Mouse (Mus musculus) monocyte, adult 5-6 weeks (primary cell): ENCODE results near the gene Tenm1. TPM values are rescaled to one million over a fixed set of nuclear protein-coding genes. Genes with fewer than 3 reads are reported as not detected.

Experiments used
- ATAC-seq: fragments of 153-309, 156-312 bp; replicated peaks from 2 replicates; pipeline ENCODE4 v1.8.0; 2017; ENCODE audit warnings: mild to moderate bottlenecking; ENCODE audit not compliant: low TSS enrichment, insufficient number of reproducible peaks, severe bottlenecking, poor library complexity, low FRiP score
- total RNA-seq: library from RNA; stranded (forward); fragments of 200-1000, 200-491, 200-594 nt; gene quantifications from 3 replicates; pipeline ENCODE4 v1.2.3, GENCODE M21; 2017

The Tenm1 gene
- total RNA-seq, result not detected in 3 replicates

DNA sequence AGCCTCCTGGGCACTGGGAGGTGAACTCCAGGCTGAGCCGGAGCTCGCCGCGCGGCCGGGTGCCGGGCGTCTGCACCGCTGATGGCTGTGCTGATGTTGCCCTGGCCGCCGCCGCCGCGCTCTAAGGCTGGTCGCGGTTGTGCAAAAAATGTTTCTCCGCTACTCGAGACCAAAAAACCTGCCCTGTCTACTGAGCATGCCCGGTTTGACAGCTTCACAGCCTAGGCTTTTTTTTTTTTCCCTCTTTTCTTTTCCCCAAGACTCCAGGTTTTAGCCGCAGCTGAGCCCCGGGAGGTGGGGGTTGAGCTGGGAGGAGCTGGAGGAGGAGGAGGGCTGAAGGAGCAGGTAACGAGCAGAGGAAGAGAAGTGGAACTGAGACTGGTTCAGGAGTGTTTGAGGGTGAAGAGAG, at the start of gene Tenm1:
Tenm1 (minus strand) TSS at position 272 of the 409 bp plus-strand sequence.
- ATAC-seq, result no peak

DNA sequence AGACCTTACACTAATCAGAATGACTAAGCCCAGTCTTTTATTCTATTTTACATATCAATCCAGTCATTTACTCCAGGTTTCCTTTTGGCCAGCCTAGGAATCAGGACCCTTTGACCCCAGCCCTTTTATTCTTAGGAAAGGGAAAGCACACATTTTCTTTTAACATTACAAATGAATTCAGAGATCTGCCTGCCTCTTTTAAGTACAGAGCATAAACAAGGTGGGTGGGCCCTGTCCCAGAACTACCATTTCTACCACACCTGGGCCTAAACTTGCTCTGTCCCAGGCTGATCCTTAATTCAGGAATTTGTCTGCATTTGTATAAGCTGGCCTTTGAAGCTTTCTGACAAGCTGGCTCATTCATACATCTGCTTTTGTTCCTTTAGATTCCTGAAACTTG, 38.4 kb upstream of the Tenm1 start:
- no peak for ATAC-seq

DNA sequence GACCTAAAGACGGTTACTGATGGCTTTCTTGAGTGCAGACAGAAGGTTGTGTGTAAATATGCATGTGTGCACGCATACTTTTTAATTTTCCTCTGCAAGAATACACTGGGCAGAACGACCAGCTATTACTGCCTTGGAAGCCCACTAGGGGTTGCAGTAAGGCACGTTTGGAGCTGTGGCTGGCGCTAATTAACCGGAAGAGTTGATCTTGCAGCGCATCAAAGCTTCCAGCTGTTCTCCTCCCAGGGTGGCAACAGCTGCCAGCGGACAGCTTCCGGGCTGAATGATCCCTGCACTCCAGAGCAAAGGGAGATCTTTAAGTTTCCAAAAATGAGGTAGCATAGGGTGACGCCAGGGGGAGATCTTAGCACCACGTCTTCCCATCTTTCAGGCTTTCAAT, 1.7 kb upstream of the Tenm1 start:
- ATAC-seq, result no peak

DNA sequence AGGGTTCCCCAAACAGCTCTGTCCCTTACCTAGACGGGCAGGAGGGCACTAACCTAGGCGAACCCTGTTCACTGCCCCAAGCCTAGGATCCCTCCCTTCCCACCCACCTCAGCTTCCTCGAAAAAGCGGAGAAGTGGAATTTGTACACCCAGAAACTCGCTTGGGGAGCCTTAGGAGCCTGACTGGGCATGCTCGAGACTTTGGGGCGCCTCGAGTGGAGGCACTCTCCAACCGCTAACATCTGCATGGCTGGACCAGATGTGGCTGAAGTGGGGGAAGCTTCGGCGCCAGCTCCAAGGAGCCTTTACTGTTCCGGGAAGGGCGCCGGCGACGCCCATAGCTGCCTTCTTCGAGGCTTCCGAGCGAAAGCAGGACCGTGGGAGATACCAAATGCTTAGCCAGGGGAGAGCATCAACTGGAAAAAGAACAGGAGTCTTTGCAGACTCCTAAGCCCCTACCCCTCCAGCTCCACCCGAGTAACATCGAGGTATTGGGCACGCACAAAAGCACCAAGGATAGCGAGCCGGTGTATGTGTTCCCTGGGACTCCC, 1.1 kb upstream of the Tenm1 start:
- ATAC-seq, result no peak

DNA sequence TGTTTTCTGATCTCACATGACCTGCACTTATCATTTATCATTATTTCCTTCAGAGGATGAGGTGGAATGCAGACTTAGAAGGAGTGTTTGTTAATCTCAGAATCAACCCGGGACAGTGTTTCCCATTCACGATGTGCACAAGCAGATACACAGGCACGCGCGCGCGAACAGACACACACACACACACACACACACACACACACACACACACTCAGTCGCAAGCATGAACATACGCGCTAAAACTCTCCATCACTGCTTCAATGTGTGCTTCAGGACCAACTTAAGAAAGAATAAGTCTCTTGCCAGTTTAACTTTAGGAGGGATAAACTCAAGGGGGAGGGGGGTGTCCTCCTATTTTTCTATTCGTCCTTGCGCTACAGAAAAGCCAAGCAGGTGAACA, 411 bp upstream of the Tenm1 start:
- no peak for ATAC-seq

DNA sequence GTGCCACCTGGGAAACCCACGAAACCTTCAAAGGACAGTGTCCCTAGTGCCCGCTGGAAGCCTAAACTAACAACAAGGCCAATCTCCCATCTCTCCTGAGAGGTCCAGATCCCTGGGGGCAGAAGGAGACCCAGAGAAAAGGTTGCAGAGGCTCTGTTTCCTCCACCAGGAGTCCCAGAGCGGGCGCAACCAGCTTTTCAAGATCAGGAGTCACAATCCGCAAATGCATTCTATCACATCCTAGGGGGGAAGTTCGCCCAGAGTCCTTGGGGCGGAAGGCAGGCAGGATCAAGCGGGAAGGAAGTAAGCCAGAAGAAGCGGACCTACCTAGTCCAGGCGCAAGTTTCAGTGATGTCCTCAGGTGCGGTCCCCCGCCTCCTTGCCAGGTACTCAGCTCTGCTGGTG, 963 bp downstream of the Tenm1 start:
- ATAC-seq, result no peak

DNA sequence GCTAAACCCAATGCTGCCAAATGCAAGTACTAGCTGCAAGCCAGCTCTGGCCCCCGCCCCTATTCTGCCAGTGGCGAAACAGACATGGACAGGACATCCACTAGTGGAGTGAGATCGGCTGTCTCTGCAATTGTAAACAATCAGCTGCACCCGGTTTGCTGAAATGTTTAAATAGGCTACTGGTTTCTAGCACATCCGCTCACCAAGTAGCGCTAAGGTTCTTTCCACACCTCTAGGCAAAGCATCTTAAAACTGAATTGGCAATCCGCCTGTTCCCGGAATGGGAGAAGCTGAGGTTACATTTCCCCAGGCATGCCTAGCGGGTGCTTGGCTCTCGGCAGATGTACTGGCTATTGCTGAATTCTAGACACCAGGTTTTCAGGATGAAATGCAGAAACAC, 1.8 kb downstream of the Tenm1 start:
- ATAC-seq, result no peak

DNA sequence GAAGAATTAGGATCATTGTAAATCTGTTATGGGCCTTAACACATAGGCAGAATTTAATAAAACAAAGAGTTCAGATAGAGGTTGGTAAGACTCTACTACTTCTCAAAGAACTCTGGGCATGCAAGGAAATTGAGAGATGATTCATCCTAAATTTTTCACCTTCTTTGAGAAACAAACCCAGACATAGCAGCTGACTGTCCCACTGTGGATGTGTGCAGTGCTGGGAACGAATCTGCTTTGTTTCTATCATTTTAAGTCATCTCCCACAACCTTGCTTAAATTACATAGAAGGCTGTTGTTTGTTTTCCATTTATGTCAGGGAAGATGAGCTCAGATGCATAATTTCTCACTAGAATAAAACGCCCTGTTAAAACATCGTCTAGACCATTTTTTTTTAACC, 31.0 kb downstream of the Tenm1 start:
- no peak for ATAC-seq

DNA sequence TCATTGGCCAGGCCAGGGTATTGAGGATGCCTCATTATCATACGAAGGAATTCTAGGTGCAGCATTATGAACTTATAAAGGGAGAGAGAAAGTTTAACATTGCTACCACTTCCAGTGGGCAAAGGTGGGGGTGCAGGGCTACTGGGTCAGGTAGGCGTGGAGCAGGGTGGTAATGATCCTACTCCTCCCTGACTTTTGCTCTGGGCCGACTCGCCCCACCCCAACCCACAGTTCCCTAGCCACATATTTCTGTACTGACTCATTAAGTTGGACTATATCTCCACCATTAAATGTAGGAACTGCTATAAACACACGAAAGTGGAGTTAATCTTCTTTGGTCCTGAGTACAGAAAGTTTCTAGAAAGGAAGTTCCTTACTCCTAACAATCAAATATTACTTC, 40.8 kb downstream of the Tenm1 start:
- ATAC-seq, result no peak

DNA sequence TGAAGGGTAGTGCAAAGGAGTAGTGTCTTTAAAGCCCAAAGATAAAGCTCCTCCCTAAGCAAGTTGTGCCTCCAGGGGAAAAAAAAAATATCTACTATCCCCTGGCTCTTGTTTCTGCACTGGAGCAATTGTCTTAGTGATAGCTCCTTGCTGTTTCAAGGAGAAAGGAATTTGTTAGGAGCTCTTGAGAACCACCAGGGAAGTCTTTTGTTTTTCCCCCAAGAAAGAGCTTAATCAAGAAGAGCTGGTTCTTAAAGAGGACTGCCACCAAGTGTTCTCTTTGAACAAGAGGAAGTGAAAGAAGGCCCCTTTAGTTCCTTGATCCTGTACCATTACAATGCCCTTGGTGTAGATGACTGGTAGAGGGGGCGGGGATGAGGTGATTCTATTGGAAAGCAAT, 56.4 kb downstream of the Tenm1 start:
- no peak for ATAC-seq

DNA sequence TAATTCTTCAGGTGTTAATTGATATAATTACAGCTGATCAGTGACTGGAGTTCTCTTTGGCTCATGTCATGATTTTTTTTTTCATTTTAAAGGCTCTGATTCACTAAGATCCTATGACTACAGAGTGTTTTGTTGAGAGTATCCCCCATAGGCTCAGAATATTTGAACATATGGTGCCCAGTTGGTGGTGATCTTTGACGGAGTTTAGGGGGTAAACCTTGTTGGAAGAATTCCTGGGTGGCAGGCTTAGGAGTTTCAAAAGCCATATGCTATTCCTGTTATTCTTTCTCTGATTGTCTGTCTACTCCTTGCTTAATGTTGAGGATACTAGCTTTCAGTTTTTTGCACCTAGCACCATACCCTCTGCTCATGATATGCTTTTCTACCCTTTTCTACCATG, 109.6 kb downstream of the Tenm1 start:
- ATAC-seq, result no peak

DNA sequence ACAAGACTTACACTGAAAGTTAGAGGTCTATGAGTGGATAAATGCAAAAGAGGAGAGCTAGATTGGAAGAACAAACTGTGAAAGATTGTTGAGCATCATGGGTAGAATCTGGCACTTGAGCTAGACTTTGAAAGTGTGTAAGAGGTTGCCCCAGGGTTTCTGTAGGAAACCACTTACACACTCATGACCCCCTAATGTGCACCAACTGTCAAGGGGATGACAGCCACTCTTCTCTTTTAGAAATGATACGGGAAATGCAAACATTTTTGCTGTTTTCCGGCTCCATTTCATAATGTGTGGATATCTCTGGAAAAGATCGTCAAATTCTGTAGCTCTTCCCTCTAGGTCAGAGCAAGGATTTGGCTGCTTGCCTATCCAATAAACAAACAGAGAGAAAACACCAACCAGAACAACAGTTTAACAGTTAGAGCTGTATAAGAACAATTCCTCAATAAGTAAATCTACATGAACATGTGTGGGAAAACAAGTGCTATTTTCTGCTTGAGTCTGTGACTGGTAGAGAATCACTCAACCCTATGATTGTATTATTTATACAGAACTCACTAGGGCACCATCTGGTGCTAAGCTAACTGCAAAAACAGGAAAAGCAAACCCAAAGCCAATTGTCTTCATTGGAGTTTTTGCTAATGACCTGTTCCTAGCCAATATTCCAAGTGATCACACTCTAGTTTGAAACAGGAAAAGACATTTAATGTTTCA, 111.0 kb downstream of the Tenm1 start:
- ATAC-seq, result no peak

DNA sequence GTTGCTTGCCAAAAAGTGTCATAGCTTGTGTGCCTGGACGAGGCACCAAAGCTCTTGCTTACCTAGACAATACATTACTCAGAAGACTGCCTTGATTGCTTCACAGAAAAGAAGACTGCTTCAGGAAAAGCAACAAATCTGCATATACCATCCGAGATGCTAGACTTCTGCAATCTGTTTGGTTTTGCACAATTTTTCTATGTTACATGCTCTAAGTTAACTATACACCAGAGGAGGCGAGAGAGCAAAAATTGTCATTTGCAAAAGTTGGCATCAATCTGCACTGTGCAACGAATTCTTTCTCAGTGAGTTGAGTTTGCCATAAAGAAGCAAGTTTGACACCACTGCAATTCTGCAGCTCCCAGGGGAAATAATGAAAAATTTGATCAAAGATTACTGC, 193.1 kb downstream of the Tenm1 start:
- ATAC-seq, result no peak

DNA sequence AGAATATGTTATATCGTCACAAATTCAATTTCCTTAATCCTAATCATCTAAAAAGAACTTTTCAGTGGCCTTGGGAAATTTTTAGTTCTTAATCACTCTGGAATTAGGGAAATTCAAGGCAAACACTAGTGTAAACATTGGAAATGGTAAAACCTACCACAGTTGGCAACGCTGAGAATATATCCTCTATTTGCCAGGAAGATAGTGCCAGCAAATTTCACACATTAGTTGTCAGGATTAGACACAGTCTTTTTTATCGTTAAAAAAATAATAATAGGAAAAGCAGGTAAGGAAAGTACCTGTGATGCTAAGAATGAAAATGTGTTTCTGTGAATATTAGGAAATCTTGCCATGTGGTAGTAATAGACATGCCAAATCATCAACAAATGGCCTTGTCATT, 223.9 kb downstream of the Tenm1 start:
- ATAC-seq, result no peak

DNA sequence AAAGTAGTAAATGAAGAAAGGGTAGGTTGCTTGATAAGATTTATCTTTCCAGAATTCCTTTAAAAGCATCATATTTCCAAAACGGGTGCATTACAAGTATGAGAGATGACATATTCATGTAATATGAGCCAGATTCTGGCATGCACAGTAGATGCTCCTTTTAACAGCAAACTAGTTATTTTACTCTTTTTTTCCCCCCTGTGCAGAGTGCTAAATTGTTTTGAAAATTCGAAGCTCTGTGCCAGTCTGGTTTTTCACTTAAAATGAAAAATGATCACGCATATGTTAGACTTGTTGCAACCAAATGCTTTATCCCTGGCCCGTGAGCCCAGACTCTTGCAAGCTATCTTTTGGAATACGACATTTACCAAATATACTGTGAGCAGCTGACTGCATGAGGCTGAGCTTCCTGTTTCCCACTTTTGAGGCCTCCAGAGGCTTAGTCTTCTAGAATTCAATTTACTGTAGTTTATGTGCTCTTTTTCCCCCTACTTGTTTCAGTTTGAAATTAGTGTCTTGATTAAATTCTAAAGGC, 226.6 kb downstream of the Tenm1 start:
- ATAC-seq, result no peak

DNA sequence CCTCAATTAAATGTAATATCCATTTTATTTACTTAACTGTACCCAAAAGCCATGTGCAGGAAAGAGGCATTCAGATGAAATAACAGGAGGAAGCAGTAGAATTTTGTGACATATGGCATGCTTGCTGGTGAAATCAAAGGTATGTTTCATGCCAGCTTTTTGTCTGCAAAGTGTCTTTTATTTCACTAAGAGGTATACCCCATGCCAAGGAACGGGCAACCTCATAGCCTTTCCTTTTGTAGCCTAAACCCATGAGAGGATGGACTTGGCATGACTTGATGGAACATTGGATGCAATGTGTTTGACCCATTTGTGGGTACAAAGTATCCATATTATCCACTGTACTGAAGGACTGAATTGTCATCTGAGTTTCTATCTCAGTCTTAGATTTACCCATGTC, 246.0 kb downstream of the Tenm1 start:
- ATAC-seq, result no peak

DNA sequence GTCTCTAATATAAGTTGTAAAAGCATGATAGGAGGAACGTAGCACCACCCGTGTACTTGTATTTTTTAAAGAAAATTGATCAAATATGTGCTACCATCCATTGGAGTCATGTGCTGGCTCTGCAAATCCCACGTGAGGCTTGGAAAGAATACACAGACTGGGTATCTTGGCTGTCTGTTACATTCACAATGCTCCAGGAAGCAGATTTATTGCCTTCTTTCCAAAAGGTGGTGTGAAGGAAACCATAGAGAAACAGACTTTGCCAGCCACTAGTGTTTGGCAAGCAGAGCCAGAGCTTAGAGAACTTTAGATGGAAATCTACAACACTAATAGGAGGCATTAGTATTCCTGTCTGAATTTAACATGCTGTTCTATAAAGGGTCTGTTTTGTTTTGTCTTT, 277.4 kb downstream of the Tenm1 start:
- ATAC-seq, result no peak

DNA sequence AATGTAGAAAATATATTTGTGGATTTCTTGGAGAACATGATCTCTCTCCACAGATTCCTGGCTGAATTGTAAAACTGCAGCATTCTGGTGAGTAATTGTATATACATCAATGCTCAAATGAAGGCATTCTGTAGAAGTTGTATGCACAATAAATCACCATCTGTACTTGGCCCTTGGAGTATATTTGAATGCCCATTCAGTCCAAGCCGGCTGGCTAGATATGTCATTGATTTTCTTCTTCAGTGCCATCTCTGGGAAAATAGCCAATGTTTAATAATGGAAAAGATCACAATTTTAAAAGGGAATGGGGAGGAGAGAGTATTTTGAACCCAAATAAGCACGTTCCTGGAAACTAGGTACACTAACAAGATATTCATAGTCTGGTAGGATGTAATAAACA, 299.2 kb downstream of the Tenm1 start:
- no peak for ATAC-seq

DNA sequence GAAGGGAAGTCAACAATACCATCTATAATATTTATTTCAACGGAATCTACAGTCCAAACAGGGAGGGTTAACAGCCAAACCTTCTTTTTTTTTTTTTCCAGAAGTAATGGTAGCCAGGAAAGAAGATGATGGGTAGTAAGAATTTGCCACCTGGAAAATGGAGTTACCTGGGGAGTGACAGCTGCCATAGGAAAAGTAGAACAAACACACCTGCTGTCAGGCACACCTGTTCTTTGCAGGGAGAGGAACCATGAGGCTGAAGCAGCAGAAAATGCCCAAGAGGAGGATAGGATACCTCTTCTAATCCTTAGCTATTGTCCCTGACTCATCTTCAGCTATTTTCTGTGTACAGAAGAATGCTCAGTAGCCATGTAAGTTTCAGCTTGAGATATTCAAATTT, 306.4 kb downstream of the Tenm1 start:
- no peak for ATAC-seq

DNA sequence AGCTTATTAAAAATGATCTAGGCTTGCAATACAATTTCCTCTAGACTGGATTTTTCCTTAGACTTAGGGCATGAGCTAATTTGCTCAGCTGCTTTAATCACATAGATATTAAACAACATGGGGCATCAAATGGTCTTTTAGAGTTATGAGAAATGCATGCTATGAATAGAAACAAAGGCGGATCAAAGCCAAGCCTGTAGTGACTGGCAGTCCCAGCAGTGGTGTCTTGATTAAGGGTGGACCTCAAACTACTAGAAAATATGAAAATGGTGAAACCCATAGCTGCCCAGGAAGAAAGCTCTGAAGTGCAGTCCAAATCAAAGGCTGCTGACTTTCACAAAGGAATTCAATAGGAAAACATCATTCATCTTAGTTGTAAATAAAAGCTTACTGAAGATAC, 306.9 kb downstream of the Tenm1 start:
- no peak for ATAC-seq

DNA sequence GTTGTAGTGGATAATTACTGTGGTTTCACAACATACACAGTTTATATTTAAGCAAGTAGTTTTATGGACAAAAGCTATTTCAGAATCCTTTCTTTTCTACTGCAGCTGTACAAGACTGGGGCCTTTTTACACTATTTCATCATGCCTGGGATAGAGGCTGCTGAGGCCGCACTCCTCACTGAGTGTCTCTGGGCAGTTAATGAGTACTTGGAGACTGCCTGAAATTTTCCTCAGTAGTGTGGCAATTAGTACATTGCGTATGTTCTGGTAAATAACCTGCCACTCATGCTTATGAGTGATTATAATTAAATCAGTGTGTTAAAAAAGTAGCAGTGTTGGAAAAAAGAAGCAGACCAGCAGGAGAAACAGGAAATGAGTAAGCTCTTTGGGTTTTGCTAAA, 442.8 kb downstream of the Tenm1 start:
- ATAC-seq, result no peak
